Mouse (Mus musculus) kidney, embryonic 15.5 days (tissue): ENCODE measurements around the gene Arl14. TPM values are rescaled to one million over a fixed set of nuclear protein-coding genes. Genes with fewer than 3 reads are reported as not detected.
"Not testable (repeated sequence)": the region's sequence is repeated elsewhere in the genome, so short reads cannot be mapped to it uniquely, and the experiment has no call there.

Experiments
- ATAC-seq: fragments of 200-750 bp; cut with Nextera tagmentation; replicated peaks from 2 replicates; pipeline ENCODE4 v1.8.0; 2017; ENCODE audit warnings: moderate TSS enrichment; ENCODE audit not compliant: low FRiP score
- H3K27ac ChIP-seq: fragments of 300-500 bp; sonication (generic); 2 replicates; pipeline ENCODE4 v1.5.1; 2015; ENCODE audit warnings: mild to moderate bottlenecking, inconsistent platforms
- H3K27me3 ChIP-seq: fragments of 300-500 bp; sonication (generic); 2 replicates; pipeline ENCODE4 v1.6.1; 2015; ENCODE audit warnings: inconsistent platforms
- H3K36me3 ChIP-seq: fragments of 300-500 bp; sonication (generic); 2 replicates; pipeline ENCODE4 v1.6.1; 2015; ENCODE audit warnings: inconsistent platforms
- H3K4me1 ChIP-seq: fragments of 300-500 bp; sonication (generic); 2 replicates; pipeline ENCODE4 v1.6.1; 2015; ENCODE audit warnings: inconsistent platforms
- H3K4me2 ChIP-seq: fragments of 300-500 bp; sonication (generic); 2 replicates; pipeline ENCODE4 v1.6.1; 2015; ENCODE audit warnings: moderate library complexity, mild to moderate bottlenecking, inconsistent platforms
- H3K4me3 ChIP-seq: fragments of 300-500 bp; sonication (generic); replicated peaks from 2 replicates; pipeline ENCODE4 v1.5.1; 2015; ENCODE audit warnings: mild to moderate bottlenecking, inconsistent platforms
- H3K9ac ChIP-seq: fragments of 300-500 bp; sonication (generic); 2 replicates; pipeline ENCODE4 v1.6.1; 2015; ENCODE audit warnings: mild to moderate bottlenecking, inconsistent platforms
- H3K9me3 ChIP-seq: fragments of 300-500 bp; sonication (generic); replicated peaks from 2 replicates; pipeline ENCODE4 v1.6.1; 2016; ENCODE audit warnings: inconsistent platforms
- WGBS: fragments of 180-500 bp; shearing (Covaris S2); methylation state at CpG from one replicate; pipeline ENCODE4 v1.1.7; 2015; ENCODE audit warnings: mixed read lengths; 5-methylcytosine and 5-hydroxymethylcytosine counted together
- polyA plus RNA-seq: library from polyadenylated mRNA; unstranded; fragments of >200 nt; fragmentation: Nextera tagmentation; extraction: Ambion mirVana; gene quantifications from 2 replicates; pipeline ENCODE4 v1.2.1, GENCODE M21; 2015

Gene Arl14
- polyA plus RNA-seq, 1 experiment from 2014 or later = 0.26 TPM

- Histone ChIP-seq H3K4me2 (no peak overlapping the region), H3K9ac (no peak overlapping the region), H3K4me3 (no peak overlapping the region), H3K4me1 (no peaks in the 10 kb centered on the region), H3K36me3 (no peaks in the 10 kb centered on the region), H3K9me3 (no peaks in the 10 kb centered on the region), H3K27me3 (no peaks in the 10 kb centered on the region), H3K27ac (no peak overlapping the region)
- ATAC-seq = no peak
- WGBS = 61% methylated on average over 1 of the region's 1 CpGs
Observed at GRCm38 (mm10) chr3:69241020-69241419, 18.8 kb downstream of the Arl14 start.

- H3K4me2 ChIP-seq = no peak overlapping the region
- no peak overlapping the region for H3K9ac ChIP-seq
- H3K36me3 ChIP-seq = no peaks in the 10 kb centered on the region
- H3K9me3 ChIP-seq = no peaks in the 10 kb centered on the region
- no peaks in the 10 kb centered on the region for H3K27me3 ChIP-seq
- no peak overlapping the region for H3K4me3 ChIP-seq
- WGBS = 80% methylated on average over 17 of the region's 17 CpGs
- no peaks in the 10 kb centered on the region for H3K4me1 ChIP-seq
- ATAC-seq = no peak
- H3K27ac ChIP-seq = no peak overlapping the region
Observed at GRCm38 (mm10) chr3:69253096-69253866, 31.1 kb downstream of the Arl14 start.

DNA sequence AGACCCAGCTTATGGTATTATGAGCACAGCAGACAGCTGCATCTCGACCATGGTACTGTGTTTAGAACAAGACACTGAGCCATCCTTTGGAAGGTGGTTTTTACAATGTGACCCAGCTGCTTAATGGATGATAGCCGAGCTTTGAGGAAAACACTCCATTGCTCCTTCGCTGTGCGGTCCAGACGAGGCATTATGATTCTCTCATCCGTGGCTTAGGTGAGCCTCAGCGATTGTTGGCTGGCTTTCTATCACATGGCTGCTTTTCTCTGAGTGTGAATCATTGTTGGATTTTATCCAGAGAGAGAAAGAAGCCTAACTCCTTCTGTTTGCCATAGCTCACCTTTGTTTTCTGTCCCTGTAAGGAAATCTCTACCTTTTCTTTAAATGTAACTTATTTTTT lies 32.5 kb downstream of the Arl14 start:
- ATAC-seq = no peak
- no peak overlapping the region for H3K4me2 ChIP-seq
- no peaks in the 10 kb centered on the region for H3K9me3 ChIP-seq
- no peaks in the 10 kb centered on the region for H3K36me3 ChIP-seq
- H3K4me3 ChIP-seq = no peak overlapping the region
- no peak overlapping the region for H3K9ac ChIP-seq
- H3K4me1 ChIP-seq = no peaks in the 10 kb centered on the region
- WGBS = 64% methylated on average over 7 of the region's 7 CpGs
- no peak overlapping the region for H3K27ac ChIP-seq
- H3K27me3 ChIP-seq = no peaks in the 10 kb centered on the region

DNA sequence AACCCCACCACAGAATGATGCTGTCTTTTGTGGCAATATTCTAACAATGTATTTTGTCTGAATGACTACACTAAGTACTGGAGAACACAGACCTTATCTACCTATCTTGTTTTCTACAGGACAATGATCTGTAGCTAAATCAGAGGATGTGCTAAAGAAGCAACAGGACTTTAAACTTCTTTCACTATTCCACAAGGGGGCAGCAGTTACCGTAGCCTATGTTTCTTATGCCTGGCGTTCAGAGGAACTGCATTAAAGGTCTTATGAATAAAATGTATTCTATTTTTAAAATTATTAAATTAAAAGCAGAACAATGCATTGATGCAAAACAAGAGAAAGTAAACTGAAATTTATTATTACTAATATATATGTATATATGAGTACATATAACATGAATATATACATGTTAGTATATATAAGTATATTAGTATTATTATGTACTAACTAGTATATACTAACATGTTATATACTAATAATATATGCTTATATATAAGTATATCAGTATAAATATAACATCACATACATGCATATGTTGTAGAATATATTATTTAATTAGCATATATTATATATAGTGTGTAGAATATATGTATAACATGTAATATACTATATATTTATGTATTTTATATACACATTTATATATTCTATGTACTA lies 35.0 kb downstream of the Arl14 start:
- WGBS = 11% methylated on average over 2 of the region's 2 CpGs

GRCm38 (mm10) chr3:69263010-69263643 lies 40.9 kb downstream of the Arl14 start:
- Histone ChIP-seq H3K27ac (no peak overlapping the region), H3K4me2 (no peak overlapping the region), H3K9me3 (no peaks in the 10 kb centered on the region), H3K9ac (no peak overlapping the region), H3K4me1 (peaks cover 4% of the 10 kb centered on the region; the same call in 1 of the 2 replicates), H3K36me3 (no peaks in the 10 kb centered on the region), H3K4me3 (no peak overlapping the region), H3K27me3 (no peaks in the 10 kb centered on the region)
- ATAC-seq = peak; percentile 56
- WGBS = 67% methylated on average over 7 of the region's 7 CpGs

More for the DNA sequence above, 35.0 kb downstream of the Arl14 start:
- Histone ChIP-seq H3K27me3 (no peaks in the 10 kb centered on the region), H3K4me1 (no peaks in the 10 kb centered on the region), H3K36me3 (no peaks in the 10 kb centered on the region), H3K4me3 (no peak overlapping the region), H3K27ac (no peak overlapping the region), H3K9me3 (no peaks in the 10 kb centered on the region), H3K9ac (no peak overlapping the region), H3K4me2 (no peak overlapping the region)
- no peak; the same call in 1 of the 2 replicates for ATAC-seq

DNA sequence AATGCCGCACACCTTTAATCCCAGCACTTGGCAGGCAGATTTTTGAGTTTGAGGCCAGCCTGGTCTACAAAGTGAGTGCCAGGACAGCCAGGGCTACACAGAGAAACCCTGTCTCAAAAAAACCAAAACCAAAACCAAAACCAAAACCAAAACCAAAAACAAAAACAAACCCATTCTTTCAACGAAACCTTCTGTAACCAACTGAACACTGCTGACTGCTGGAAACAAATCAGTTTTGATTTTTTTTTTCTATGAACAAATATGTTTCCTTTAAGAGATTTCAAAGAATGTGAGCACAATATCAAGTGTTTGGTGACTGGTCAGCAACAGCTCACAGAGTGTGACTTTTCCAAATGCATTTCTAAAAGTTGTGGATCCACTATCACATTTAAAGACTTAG lies 42.1 kb downstream of the Arl14 start:
- not testable (repeated sequence) for H3K4me1 ChIP-seq, H3K4me3 ChIP-seq, ATAC-seq, H3K4me2 ChIP-seq, H3K27me3 ChIP-seq, H3K9ac ChIP-seq, H3K9me3 ChIP-seq, H3K27ac ChIP-seq, H3K36me3 ChIP-seq
- WGBS = 84% methylated on average over 2 of the region's 2 CpGs

- WGBS = 61% methylated on average over 7 of the region's 7 CpGs
- Histone ChIP-seq H3K27ac (no peak overlapping the region), H3K36me3 (no peaks in the 10 kb centered on the region), H3K27me3 (no peaks in the 10 kb centered on the region), H3K4me2 (no peak overlapping the region), H3K9ac (no peak overlapping the region), H3K4me1 (no peaks in the 10 kb centered on the region), H3K4me3 (no peak overlapping the region), H3K9me3 (no peaks in the 10 kb centered on the region)
- ATAC-seq = no peak
Observed at GRCm38 (mm10) chr3:69271812-69272211, 49.6 kb downstream of the Arl14 start.

Other genes with a start within 250 kb of the Arl14 start
- 18.9 and 19.4 TPM in 2 replicates for gene Ift80, start 217.8 kb upstream of the Arl14 start, polyA plus RNA-seq
- gene Smc4, start 217.7 kb upstream of the Arl14 start, polyA plus RNA-seq = 182 and 189 TPM in 2 replicates
- gene Trim59, start 177.7 kb upstream of the Arl14 start, polyA plus RNA-seq = 123 and 139 TPM in 2 replicates
- 31.2 and 36.8 TPM in 2 replicates for gene Kpna4, start 95.3 kb upstream of the Arl14 start, polyA plus RNA-seq
- gene Ppm1l, start 94.4 kb downstream of the Arl14 start, polyA plus RNA-seq = 6.2 and 6.8 TPM in 2 replicates